Mouse (Mus musculus): Measurements from ENCODE around the gene Magi2.
"Not testable (repeated sequence)": the region's sequence is repeated elsewhere in the genome, so short reads cannot be mapped to it uniquely, and the experiment has no call there.

Gene Magi2

GRCm38 (mm10) chr5:19462541-19462940 lies 235.7 kb downstream of the Magi2 start:
- no peak for DNase-seq (ENCODE audit: low spot score)

DNA sequence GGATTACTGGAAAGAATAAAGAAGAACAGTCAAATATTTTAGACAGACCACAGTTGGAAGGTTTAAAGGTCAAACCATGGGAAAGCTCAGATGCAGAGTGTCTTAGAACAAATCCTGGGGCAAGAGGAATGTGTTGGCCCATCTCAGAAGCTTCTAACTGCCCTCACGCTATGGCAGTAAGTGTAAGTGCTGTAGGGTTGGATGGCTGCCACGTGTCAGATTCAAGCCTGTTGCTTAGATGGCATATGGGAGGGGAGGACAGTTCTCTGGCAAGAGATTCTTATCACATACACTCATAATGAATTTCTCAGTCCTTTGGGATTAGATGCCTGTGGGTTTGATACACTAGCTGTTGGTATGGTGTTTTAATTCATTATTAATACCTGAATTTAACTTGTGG lies 238.5 kb downstream of the Magi2 start:
- no peak for DNase-seq (ENCODE audit: low spot score)

GRCm38 (mm10) chr5:19472851-19473439 lies 246.1 kb downstream of the Magi2 start:
- no peak for DNase-seq (ENCODE audit: low spot score)

DNA sequence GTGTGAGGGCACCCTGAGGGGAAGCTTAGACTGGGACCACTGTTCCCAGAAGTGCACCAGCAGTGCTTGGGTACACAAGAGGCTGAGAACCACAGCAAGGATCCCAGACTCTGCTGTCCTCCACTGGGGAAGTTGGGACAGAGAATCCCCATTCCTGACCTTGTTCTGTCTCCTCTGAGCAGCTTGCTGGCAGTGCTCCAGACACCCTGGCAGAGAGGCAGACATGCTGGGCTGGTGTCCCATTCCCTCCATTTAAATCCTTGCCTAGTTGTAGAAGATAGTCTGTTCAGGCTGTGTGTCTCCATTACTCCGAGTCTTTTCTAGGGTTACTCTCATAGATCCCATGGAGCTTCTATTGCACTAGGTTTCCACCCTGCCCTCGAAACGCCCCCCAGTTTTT lies 256.1 kb downstream of the Magi2 start:
- DNase-seq (ENCODE audit: low spot score), result no peak

DNA sequence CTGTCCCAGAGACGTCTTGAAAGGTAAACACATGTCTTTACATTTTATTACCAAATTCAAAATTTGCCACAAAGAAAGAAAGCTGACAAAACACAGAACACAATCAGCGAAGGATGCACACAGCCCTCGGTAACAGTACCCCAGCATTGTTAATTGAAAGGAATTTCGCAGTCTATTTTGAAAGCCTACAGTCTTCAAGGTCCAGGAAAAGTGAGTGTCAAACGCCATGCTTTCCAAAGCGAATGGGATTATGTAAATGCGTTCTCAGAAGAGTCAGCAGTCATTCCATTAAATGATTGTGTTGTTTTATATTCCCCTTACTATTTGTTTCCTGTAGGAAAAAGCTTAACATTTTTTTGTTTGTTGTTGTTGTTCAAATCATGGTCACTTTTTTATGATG lies 261.1 kb downstream of the Magi2 start:
- DNase-seq (ENCODE audit: low spot score), result no peak

- DNase-seq (ENCODE audit: low spot score), result no peak
Observed at GRCm38 (mm10) chr5:19501005-19501404, 274.2 kb downstream of the Magi2 start.

- peak; percentile 6 for DNase-seq (ENCODE audit: low spot score)
Observed at GRCm38 (mm10) chr5:19522168-19522567, 295.3 kb downstream of the Magi2 start.

- DNase-seq (ENCODE audit: low spot score), result no peak
Observed at GRCm38 (mm10) chr5:19539348-19539747, 312.5 kb downstream of the Magi2 start.

GRCm38 (mm10) chr5:19546424-19546823 lies 319.6 kb downstream of the Magi2 start:
- no peak for DNase-seq (ENCODE audit: low spot score)

DNA sequence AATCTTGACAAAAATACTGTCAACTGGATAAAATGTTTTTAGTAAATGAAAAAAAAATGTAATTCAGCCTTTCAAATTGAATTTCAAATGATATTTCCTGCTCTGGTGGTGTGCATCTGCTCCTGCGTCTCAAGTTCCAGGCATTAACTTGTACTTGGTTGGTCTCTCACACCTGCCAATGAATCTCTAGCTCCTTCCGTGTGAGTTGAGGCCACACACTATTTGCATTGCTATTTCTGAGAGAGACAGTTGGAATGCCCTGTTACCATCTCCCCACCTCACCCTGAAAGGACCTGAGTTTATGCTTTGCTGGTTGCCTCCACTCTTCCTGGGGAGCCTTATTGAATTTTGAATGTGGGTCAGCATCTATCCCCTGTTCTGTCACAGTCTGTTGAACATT lies 320.1 kb downstream of the Magi2 start:
- DNase-seq (ENCODE audit: low spot score), result no peak

DNA sequence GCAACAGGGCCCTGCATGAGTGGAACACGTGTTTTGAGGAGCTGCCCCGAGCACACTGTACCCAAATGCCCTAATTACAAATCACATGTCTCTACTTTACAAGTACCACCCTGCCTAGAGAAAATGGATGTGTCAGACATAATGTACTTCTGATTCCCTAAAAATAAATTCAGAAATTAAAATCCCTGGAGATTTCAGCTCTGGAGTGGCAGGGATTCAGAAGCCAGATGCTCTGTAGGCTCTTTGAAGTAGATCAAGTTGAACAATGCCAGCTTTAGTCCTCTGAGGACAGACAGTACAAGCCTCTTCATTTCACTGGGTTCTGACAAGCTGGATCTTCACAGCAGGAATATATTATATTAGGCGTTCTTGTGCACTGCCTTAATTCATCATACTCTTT lies 326.7 kb downstream of the Magi2 start:
- DNase-seq (ENCODE audit: low spot score), result no peak

- no peak for DNase-seq (ENCODE audit: low spot score)
Observed at GRCm38 (mm10) chr5:19565636-19566035, 338.8 kb downstream of the Magi2 start.

DNA sequence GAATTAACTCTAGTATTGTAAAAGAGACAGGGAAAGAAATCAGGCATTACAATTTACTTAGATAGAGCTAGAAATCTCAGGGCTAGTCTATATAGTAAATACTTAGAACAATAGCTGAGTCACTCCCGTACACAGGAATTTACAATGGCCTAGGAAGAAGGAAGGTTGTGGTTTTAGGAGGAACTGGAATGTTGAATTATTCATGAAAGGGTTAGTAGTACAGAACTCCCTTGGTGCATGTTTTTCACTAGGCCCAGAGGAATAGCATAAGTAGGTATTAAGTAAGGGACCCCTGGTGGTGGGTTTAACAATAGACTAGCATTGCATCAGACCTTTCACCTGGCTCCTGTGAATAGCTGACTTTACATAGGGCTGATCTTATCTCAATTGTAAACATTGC lies 339.3 kb downstream of the Magi2 start:
- not testable (repeated sequence) for DNase-seq (ENCODE audit: low spot score)

DNA sequence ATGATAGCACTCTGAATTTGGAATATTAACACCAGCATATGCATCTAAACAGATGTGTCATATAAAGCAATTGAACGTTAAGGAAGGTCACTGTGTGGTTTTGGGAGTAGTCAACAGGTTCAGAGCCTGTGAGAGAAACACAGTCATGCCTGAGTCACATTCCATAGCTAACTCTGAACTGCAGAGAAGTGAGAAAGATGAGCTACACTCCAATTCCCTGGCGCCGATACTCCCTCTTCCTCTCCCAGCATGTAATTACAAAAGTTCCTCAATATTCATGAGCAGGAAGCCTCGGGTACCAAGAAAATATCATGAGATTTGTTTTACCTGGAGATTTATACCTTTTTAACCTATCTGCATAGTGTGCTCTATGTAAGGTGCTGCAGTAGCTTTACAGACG lies 380.9 kb downstream of the Magi2 start:
- DNase-seq (ENCODE audit: low spot score), result no peak

- no peak for DNase-seq (ENCODE audit: low spot score)
Observed at GRCm38 (mm10) chr5:19611788-19612187, 385.0 kb downstream of the Magi2 start.

GRCm38 (mm10) chr5:19621678-19622077 lies 394.8 kb downstream of the Magi2 start:
- no peak for DNase-seq (ENCODE audit: low spot score)

DNA sequence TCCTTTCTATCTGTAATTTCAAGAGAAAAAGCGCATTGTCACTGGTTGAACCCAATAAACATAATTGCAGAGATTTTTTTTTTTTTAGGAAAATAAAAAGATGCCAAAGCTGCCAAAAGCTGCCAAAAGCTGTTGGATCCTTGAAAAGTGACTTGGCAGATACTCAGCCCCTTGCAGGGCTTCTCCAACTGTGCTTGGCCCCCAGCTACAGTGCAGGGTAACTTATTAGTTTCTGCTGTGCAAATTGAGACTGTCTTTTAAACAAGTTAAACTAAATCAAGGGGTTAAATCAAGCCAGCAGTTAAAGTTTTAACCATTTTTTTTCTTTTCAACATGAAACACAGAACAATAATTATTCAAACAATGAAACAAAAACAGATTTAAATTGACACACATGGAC lies 407.1 kb downstream of the Magi2 start:
- no peak for DNase-seq (ENCODE audit: low spot score)

GRCm38 (mm10) chr5:19637789-19638188 lies 411.0 kb downstream of the Magi2 start:
- DNase-seq (ENCODE audit: low spot score), result no peak

DNA sequence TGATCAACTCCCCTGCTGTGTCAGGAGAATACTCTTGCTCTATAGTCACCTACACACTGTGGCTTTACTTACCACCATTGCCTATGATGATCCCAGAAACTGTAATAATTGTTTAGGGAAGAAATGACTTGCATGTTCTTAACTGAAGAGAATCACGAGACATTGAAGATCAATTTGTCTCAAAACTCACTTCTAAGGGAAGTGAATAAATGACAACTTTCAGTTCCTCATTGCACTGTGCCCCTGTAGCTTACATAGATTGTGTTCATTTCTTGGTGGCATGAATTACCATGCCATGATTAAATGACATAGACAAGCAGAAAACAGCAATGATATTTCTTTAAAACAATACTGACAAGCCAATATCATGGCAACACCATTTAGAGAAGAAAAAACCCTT lies 429.1 kb downstream of the Magi2 start:
- no peak for DNase-seq (ENCODE audit: low spot score)

GRCm38 (mm10) chr5:19666416-19666815 lies 439.6 kb downstream of the Magi2 start:
- no peak for DNase-seq (ENCODE audit: low spot score)

GRCm38 (mm10) chr5:19717296-19717695 lies 490.5 kb downstream of the Magi2 start:
- no peak for DNase-seq (ENCODE audit: low spot score)

DNA sequence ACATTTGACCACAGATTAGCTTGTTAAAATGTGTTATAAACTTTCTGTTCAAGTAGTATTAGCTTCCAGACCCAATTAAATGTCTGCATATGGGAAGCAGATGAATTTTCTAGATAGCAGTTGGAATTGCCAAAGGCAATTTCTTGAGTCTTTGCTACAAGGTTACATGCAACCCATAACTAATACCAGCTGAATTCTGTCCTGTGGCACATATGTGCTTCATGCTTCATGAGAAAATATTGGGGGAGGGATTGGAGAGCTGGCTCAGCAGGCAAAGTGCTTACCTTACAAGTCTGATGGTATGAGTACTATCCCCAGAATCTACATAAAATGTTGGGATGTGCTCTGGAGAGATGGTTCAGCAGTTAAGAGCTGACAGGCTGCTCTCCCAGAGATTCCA lies 499.4 kb downstream of the Magi2 start:
- no peak for DNase-seq (ENCODE audit: low spot score)

GRCm38 (mm10) chr5:19745376-19745775 lies 518.5 kb downstream of the Magi2 start:
- no peak for DNase-seq (ENCODE audit: low spot score)

GRCm38 (mm10) chr5:19745916-19746315 lies 519.1 kb downstream of the Magi2 start:
- no peak for DNase-seq (ENCODE audit: low spot score)

Measured in ovary, postnatal 14 days (tissue).